Mouse (Mus musculus) c-Kit-positive CD71-positive TER-119-positive erythroid progenitor cells, embryonic 14.5 days (primary cell): Measurements from ENCODE around the gene Ap3m1.

ENCODE experiments used
- DNase-seq: peaks from one replicate; pipeline ENCODE4 v3.0.0-alpha.2; 2013; ENCODE audit warnings: low spot score

Gene Ap3m1

DNA sequence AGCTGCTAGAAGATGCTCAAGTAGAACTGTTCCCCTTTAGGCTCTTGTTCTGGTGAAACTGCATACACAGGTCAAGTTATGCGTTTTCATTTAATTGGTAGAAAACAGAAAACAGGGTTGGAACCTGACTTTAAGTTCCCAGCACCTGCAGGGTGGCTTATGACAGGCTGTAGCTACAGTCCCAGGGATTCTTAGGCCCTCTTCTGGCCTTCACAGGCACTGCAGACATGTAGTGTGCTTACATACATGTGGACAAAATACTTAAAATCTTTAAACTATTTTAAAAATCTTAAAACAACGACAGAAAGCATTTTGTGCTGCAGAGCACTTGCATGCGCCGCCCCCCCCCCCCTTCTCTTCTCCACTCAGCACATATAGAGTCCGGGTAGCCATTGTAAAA, 17.3 kb upstream of the Ap3m1 start:
- DNase-seq, result no peak

DNA sequence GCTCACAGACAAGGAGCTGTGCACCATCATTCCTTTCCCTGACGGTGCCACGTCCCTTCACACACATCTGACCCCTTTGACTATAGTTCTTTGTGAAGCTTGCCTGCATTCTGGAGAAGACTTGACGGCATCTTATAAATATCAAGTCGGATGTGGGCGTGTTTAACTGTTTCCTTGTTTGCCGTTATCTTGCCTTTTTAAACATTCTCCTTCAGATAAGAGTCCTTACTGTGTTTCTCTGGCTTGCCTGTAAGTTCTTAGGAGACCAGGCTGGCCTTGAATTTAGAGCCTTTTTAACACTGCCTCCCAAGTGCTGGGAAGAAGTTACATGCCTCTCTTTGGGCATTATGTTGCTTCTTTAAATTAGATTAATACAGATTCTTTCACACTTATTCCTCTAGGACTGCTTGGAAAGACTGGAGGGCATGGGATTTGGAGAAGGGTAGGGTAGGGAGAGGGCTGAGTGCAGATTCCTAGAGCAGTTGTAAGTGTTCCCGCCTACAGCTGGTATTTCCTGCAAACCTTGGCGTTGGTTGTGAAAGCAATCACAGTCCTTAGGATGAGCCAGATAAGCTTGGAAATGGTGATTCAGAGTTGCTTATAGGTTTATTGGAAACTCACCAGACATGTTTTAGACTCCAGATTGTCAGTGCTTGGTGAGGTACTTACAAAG, 13.3 kb upstream of the Ap3m1 start:
- DNase-seq, result no peak

DNA sequence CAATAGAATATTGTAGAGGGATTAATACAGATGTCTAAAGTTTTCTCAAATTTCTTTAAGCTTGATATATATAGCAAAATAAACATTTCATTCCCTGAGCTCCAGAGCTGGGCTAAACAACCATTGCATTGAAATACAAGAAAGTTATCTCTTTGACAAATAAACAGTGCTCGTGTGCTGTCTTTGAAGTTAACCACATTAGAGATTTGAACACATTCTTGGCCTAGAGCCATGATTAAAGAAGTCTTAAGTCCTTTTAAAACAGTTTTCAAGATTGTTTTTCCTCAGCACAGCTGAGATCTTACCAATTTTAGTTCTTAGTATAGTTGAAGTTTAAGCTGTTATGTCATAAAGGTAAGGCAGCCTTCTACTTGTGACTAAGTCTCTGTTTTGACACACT, 12.0 kb upstream of the Ap3m1 start:
- no peak for DNase-seq

DNA sequence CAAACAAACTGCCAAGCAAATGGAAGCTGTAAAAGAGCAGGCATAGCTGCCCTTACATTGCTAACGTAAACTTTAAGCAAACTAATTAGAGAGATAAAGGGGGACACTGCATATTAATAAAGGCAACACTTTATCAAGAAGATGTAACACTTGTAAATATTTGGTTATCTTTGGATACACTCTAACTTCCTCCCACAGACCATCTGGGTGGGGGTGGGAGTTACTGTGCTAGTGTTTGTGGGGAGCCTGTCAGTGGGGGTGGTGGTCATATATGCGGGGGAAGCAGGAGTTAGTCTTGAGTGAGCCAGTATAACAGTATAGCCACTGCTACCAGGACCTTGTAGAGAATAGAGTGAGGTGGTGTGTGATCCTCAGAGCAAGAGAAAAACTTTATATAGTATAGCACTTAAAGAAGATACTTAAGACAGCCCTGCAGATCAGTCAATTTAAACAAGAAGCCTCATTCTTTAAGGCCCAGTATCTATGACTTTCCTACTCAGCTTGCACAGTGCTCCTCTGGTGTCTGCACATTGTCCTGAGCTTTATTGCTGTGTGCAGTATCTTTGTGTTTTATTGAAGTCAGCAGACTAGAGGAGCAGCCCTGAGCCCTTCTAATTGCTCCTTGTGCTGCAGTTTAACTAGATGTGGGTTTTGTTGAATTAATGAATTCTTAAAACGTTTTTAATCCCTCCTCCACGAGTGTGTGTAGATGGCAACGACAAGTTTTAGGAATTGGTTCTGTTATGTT, 10.6 kb upstream of the Ap3m1 start:
- peak; percentile 22 for DNase-seq

DNA sequence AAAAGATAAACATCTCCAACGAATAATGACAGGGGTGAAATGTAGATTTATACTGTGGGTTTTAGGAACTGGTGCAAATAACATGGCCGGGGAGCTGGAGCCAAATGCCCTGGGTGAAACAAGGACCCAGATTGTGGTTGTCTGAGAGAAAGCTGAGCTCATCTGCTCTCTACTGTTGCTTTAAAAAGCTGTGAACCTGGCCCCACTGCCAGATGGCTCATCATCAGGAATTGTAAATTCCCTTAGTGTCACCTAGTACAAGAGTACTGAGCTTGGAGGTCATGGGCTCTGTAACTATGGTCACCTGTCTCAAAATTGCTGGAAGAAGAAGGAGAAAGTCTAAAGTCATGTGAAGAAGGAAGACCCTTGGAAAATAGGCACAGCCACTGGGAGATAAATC, 6.7 kb upstream of the Ap3m1 start:
- no peak for DNase-seq

DNA sequence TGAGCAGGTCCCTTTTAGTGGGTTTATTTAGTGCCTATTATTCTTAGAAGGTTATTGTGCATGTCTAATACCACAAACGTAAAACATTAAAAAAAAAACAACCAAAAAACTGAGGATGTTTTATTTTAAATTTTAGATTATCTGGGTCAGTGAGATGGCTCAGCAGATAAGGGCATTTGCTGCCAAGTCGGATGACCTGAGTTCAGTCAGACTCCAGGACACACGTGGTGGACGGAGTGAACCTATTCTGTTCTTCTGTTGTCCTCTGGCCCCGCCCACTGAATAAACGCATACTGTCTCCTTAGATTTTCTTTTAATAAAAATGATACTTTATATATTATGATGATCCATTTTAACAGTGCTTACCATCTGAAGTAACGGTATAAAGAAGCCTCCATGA, 1.3 kb upstream of the Ap3m1 start:
- DNase-seq, result no peak

DNA sequence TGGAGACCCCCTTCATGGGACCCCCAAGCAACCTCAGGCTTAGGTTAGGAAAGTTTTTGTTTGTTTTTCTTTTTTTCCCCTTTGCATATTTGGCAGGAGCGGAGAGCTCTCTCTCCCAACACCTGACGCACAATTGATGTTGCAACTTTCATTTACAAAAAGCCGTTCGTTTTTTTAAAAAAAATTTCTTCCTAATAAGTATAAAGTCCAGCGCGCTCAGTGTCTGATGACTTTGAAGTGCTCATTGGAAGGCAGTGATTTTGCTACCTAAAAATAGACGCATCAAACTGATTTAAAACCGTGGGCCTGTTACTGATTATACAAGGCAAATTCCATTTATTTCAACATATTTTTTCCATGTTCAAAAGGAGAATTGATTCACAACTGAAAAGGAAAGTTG, 843 bp upstream of the Ap3m1 start:
- no peak for DNase-seq

DNA sequence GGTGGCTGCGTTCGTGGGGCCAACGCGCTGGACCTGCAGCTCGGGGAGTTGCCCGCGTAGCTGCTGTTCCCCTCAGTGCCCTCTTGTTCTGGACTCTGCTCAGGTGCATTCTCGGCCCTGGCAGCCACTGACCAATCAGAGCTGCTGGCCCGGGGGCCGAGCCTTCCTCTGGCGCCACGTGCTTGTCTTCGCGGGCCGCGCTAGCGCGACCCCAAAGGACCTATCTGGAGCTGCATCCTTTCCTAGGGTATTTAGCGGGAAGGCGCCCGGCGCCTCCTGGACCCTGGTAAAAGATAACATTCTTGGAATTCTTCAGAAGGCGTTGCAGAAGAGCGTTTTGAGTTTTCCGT, 448 bp upstream of the Ap3m1 start:
- DNase-seq, result peak; percentile 61

DNA sequence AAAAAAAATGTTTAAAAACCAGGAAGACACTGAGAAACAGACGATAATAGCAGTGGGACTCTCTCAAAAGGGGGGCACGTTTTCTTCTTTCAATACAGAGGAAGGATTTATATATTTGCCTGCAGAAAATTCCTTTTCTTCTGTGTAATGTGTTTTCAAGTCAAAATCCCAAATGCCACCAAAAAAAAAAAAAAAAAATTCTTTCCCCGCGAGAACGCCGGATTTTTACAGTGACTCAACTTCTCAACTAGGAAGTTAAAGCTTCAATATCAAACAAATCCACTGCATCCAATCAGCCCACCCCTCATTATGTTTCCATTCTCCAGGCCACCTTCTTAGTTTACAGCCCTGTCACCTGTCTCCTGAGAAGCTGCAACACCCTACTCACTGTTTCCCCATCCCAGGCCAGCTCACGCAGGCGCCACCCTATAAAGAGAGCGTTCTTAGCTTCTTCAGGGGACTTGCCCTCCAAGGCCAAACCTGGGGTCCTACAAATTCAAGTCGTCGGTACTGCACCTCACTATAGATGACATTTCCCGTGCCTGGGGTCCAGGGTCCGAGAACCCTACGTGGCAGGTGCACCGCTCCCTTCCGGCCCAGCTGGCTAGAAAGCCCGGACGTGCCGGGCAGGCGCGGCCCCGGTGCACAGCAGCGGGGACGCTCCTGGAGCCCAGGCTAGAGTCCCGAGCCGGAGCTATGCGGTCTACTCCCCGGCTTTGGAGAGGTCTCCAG, 762 bp downstream of the Ap3m1 start:
- DNase-seq, result peak; percentile 58

DNA sequence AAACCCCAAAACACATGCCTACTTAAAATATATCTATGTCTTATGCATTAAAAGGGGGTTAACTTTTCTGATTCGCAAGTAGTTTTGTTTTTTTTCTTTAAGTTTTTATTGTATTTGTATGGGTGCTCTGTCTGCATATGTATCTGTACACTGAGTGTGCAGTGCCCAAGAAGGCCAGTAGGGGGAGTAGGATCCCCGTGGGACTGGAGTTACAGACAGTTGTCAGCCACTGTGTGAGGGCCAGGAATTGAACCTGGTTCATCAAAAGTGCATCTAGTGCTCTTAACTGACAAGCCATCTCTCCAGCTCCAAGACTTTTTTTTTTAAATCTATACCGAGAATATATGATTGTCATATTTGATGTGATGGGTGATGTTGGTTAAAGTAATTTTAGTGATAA, 1.6 kb downstream of the Ap3m1 start:
- peak; percentile 68 for DNase-seq

DNA sequence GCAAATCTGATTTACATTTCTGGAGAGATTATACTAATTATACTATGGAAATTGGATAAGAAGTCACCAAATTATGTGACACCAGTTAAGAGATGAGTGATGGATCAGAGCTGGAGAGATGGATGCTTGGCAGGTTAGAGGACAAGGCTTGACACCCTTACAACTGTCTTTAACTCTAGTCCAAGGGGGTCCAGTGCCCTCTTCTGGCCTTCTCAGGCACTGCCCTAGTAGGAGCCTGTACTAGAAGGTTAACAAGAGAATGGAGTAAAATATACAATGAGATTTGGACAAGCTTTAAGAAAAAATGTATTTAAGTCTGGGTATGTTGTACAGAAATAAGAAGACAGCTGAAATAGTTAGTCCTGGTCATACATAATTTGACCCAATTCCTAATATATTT, 3.4 kb downstream of the Ap3m1 start:
- peak; percentile 48 for DNase-seq

DNA sequence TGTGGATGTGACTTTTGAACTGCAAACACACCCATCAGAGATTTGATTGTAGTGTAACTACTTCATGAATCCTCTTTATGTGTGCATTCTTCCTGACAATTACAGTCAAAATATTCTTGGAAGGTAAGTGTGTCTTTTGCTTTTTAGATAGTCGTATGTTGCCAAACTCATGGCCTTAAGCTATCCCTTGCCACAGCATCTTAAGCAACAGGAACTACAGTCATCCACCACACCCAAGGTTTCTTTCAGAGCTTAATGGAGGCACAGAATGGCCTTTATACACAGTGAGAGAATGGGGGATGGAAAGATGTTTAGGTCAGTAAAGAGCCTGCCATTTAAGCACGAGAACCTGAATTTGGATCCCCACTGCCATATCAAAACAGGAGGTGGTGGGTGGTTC, 4.5 kb downstream of the Ap3m1 start:
- no peak for DNase-seq

DNA sequence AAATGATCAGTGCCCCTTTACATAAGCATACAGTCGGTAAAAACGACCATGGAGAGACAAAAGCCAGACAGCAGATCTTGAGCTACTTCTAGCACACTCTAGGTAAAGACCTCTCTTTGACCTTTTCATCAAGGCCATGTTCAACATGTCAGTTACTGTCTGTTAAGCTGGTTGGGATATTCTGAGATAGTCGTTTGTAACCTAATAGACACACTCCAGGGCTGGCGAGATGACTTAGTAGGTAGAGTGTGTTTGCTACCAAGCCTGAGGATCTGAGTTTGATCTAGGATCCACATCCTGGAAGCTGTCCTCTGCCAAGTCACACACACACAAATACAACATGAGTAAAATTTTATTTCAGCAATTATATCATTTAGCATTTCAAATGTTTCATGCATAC, 12.7 kb downstream of the Ap3m1 start:
- no peak for DNase-seq

DNA sequence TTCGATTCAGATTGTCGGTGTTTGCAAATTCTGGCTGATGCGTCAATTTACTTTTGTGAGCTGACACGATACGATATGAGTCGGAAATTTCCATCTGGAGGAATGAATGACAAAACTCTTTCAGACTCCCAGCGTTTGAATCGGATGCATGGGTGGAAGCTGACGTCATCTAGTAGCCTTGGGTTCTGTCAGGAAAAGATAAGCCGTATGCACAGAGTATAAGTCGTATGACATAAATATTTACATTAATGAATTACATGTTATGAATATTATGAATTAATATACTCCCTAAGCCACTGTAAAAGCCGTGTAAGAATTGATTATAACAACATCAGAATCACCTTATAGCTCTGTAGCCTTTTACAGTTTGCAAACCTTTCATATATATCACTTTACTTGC, 13.2 kb downstream of the Ap3m1 start:
- DNase-seq, result peak; percentile 29

DNA sequence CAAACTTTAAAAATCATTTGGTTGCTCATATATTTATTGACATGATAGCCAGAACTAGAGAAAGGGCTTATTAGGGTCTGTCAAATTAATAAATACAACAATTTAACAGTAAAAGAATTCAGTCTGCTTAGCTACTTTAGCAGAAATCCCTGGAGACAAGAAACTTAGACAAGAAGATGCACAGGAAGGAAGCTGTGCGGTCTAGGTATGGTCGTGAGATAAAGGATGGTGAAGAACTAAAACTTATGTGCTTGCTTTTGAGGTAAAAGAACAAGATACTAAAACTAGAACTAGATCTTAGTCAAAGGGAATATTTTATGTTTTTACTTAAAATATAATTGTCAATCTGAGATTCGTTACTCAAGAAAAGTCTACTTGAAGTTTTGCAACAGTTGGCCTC, 17.5 kb downstream of the Ap3m1 start:
- DNase-seq, result no peak

DNA sequence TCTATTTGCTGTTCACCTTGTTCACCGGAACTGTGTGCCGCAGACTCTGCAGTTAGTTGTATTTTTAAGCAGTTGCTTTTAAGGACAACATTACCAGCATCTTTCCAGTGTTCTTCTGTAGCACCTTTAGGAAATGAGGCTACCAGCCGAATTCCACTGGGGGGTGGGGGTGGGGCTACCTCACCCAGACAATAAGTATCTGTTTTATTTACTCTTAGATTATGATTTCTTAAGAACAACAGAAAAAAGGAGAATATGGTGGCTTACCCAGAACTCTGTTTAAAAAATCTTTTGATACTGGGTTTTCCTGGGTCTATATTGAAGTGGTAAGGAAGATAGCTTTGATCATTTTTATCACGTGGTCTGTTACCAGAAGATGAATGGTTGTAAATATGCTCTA, 18.0 kb downstream of the Ap3m1 start:
- no peak for DNase-seq

DNA sequence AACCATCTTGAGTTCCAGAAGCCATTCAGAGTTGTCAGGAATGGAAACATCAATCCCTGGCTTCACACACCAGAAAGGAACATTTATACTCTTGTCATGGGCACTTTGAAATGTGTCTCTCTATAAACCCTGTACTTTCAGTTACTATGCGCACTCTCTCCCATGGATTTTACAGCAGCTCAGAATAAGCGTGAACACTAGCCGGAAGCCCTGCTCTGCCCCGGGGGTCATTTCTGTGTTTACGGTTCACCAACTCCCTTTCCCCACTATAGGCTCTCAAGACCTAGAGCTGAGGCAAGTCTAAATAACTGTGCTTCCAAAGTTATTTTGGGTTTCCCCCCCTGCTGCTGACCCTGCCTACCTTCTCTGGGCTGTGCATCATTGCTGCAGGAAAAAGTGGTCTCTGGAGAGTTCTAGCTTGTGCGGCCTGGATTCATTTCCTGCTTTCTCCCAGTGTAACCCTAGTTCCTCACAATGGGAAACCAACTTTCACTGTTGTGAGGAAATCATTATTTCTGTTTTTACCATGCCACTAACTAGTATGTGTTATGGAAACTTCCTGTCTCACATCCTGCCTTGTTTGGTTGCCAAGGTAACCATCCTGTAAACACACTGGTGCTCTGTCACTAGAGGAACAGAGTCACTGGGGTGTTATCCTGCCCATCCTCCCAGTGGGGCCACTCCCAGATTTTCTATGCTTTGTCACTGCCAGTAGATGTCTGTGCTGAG, 20.4 kb downstream of the Ap3m1 start:
- peak; percentile 37 for DNase-seq

DNA sequence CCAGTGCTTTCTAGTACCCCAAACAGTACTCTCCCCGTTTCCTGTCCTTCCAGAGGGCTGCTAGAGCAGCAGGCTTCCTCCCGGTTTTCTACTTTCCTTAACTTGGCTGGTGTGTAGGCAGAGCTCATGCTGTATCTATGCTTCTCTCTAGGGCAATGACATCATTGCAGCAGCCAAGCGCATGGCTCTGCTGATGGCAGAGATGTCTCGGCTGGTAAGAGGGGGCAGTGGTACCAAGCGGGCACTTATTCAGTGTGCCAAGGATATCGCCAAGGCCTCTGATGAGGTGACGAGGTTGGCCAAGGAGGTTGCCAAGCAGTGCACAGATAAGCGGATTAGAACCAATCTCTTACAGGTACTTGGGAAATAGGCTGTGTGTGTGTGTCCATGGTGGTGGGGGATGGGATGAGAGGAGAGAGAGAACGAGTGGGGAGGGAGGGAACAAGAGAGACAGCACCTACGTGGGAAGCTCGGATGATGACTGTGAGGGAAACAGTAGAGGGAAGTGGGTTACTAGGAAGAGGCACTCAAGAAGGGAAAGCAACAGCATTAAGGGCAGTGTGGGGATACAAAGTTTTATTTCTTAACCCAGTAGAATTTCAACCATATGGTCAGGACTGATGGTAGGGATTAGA, 23.2 kb downstream of the Ap3m1 start:
- DNase-seq, result no peak

DNA sequence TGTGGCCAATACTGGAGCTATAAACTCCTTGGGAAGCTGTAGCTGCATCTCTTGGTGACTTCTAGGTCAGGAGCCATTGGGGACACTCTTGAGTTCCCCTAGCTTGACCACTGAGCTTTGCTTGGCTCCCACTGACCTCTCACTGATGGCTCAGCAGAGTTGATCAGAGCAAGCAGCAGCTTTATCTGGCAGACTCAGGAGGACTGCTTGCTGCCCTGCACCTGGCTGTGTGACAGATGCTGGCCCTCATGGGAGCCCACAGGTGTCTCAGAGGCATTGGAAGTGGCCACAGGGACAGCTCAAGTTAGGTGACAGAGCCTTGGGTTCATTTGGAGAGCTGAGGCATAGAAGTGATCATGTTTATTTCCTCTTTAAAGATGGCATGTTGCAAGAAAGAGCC, 24.8 kb downstream of the Ap3m1 start:
- no peak for DNase-seq

DNA sequence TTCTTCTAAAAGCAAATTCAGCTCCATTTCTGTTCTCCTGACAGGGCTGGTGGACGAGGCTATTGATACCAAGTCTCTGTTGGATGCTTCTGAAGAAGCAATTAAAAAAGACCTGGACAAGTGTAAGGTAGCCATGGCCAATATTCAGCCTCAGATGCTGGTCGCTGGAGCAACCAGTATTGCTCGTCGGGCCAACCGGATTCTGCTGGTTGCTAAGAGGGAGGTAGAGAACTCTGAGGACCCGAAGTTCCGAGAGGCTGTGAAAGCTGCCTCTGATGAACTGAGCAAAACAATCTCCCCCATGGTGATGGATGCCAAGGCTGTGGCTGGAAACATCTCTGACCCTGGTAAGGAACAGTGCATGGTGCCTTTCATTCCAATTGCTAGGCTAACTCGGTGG, 31.9 kb downstream of the Ap3m1 start:
- no peak for DNase-seq

DNA sequence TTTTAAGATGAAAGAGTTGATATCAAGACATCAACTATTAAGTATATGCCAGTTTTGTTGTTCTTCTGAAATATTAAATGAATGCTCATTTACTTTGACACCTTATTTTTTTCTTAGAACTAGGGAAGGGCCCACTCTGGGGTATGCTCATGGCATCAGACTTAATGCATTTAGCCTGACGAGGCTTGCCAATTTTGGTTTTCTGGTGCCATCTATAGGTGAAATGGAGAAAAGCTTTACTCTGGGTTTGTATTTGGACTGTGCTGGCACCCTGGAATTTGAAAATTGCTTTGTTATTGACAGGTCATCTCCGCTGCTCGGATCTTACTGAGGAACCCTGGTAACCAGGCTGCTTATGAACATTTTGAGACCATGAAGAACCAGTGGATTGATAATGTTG, 33.3 kb downstream of the Ap3m1 start:
- DNase-seq, result peak; percentile 45

DNA sequence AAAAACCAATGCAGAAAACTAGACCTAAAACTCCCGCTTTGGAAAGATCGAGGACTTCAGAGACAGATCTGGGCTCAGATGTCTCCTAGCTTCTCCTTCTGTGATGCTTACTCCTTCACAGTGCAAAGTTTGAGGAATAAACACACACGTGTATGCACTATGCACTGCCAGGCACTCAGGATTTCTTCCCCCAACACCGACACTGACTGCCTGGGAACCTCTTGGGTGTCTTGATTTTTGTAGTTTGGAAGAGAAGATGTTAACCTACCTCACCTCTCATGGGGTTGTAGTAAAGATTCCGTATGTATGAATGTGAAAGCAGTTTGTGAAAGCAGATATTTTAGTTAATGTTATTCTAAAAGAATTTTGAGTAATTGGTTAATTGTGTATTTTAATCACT, 34.4 kb downstream of the Ap3m1 start:
- DNase-seq, result no peak
